Mouse (Mus musculus): ENCODE measurements at regions not wholly inside any gene's neighbourhood (a gene's known extent, or its start where the extent isn't known, plus 50 kb on each side); places are given as distances from the start of the nearest gene placed in this dataset.

DNA sequence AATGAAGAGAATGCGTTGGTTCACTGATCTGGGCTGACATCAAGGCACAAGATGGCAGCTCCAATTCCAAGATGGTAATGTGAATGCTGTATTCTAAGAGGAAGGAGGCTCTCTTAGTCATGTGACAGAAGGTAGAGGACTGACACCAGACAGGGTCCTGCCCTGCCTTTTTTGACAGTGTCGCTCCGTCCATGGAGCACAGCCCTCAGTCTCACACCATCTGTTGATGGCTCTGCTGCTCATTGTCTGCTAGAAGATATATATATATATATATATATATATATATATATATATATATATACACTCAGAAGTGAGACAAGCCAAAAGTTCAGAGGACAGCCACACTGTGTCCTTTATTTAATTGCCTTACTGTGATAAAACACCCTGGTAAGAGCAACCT lies 90.7 kb downstream of the Emp1 start:
- TF ChIP-seq GABPA (IDR thresholded peaks at IDR 0.05; ENCODE audit: low read depth, low read length) = no peak
- no peak for TF ChIP-seq BHLHE40 (IDR thresholded peaks at IDR 0.05; ENCODE audit: borderline replicate concordance, low read depth, low read length)
- TF ChIP-seq CHD1 (IDR thresholded peaks at IDR 0.05; ENCODE audit: low read depth, low read length) = no peak
- no peak for TF ChIP-seq CTCF (IDR thresholded peaks at IDR 0.05 in 2 of 3, conservative IDR thresholded peaks at IDR 0.05 in 1 of 3; ENCODE audit: control insufficient read depth in 1 of 3, insufficient read depth in 1 of 3, low read depth in 2 of 3, low read length in 3 of 3, poor library complexity in 1 of 3, severe bottlenecking in 1 of 3)
- no peak for TF ChIP-seq E2F4 (IDR thresholded peaks at IDR 0.05; ENCODE audit: borderline replicate concordance, low read depth, low read length)
- no peak for TF ChIP-seq POLR2A (IDR thresholded peaks at IDR 0.05; ENCODE audit: control insufficient read depth in 1 of 2, insufficient read depth in 1 of 2, low read depth in 1 of 2, low read length in 2 of 2, poor library complexity in 1 of 2)
- no peak for TF ChIP-seq GATA1 (IDR thresholded peaks at IDR 0.05; ENCODE audit: low read depth, low read length)
- no peak for TF ChIP-seq SIN3A (IDR thresholded peaks at IDR 0.05; ENCODE audit: low read length)
- no peak for TF ChIP-seq EP300 (IDR thresholded peaks at IDR 0.05; ENCODE audit: low read depth in 1 of 2, low read length in 2 of 2)

Measured in MEL (cell line).